Mouse (Mus musculus): Measurements from ENCODE around the gene Tmtc2. TPM values are rescaled to one million over a fixed set of nuclear protein-coding genes. Genes with fewer than 3 reads are reported as not detected.

Gene Tmtc2
- polyA plus RNA-seq, 1 experiment from 2014 or later, result 6.2 TPM

- H3K9ac ChIP-seq (ENCODE audit: low read length), result no peak overlapping the region; the same call in 1 of the 2 replicates
- no peaks in the 10 kb centered on the region for H3K36me3 ChIP-seq (ENCODE audit: control insufficient read depth, insufficient read depth, low read length)
- H3K9me3 ChIP-seq (ENCODE audit: control insufficient read depth, low read length), result no peaks in the 10 kb centered on the region
- no peak for DNase-seq (ENCODE audit: low spot score)
- H3K27me3 ChIP-seq (ENCODE audit: control insufficient read depth, insufficient read depth, low read length), result no peaks in the 10 kb centered on the region
- peak overlapping the region; percentile 80 for H3K27ac ChIP-seq (ENCODE audit: low read depth, low read length)
- H3K4me2 ChIP-seq (ENCODE audit: low read depth), result no peak overlapping the region
- no peak for ATAC-seq (ENCODE audit: insufficient read depth, low FRiP score, low TSS enrichment)
- H3K4me1 ChIP-seq (ENCODE audit: control insufficient read depth, insufficient read depth, low read length), result peaks cover 5% of the 10 kb centered on the region; the same call in 1 of the 2 replicates
- no peak overlapping the region for H3K4me3 ChIP-seq (ENCODE audit: low read depth, low read length)
- 68% methylated on average over 5 of the region's 5 CpGs for WGBS
These were observed 374.7 kb downstream of the Tmtc2 start for GRCm38 (mm10) chr10:105199515-105199914.

GRCm38 (mm10) chr10:105195377-105195776, 378.9 kb downstream of the Tmtc2 start:
- Histone ChIP-seq H3K9me3 (ENCODE audit: control insufficient read depth, low read length) (no peaks in the 10 kb centered on the region), H3K4me1 (ENCODE audit: control insufficient read depth, insufficient read depth, low read length) (peaks cover 5% of the 10 kb centered on the region; the same call in 1 of the 2 replicates), H3K27me3 (ENCODE audit: control insufficient read depth, insufficient read depth, low read length) (no peaks in the 10 kb centered on the region), H3K4me2 (ENCODE audit: low read depth) (no peak overlapping the region), H3K27ac (ENCODE audit: low read depth, low read length) (no peak overlapping the region), H3K9ac (ENCODE audit: low read length) (no peak overlapping the region), H3K36me3 (ENCODE audit: control insufficient read depth, insufficient read depth, low read length) (no peaks in the 10 kb centered on the region), H3K4me3 (ENCODE audit: low read depth, low read length) (no peak overlapping the region)
- 99% methylated on average over 2 of the region's 2 CpGs for WGBS
- DNase-seq (ENCODE audit: low spot score) (no peak), ATAC-seq (ENCODE audit: insufficient read depth, low FRiP score, low TSS enrichment) (no peak)

DNA sequence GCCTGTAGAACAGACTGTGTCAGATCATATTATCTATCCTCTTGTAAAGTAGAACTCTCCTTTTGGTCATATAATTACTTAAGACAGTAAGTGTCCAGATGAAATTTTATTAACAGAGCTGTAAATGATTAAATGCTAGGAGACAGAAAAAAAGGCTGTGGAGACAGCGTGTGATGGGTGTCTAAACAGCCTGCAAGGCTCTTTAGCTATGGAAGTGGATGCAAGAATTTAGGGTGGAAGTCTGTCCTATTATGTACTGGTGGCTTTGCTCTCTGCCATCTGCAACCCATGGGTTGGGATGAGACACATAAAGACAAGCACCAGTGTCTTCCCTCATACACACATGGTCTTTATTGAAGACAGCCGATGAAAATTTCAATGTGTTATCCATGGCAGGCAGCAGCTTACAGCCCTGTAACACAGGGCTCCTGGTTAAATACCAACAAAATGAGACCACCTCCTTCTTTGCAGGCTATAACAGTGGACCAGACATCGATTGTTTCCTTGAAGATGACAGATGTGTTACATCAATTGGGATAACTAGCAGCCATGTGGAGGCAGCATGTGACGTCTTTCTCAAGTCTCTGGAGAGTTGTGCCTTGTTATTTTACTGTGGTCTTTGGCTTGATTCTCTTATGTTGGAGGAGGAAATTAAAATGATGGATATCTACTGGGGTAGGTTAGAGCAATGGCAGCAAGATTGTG, 380.3 kb downstream of the Tmtc2 start:
- Histone ChIP-seq H3K4me1 (ENCODE audit: control insufficient read depth, insufficient read depth, low read length) (no peaks in the 10 kb centered on the region), H3K9ac (ENCODE audit: low read length) (no peak overlapping the region), H3K27ac (ENCODE audit: low read depth, low read length) (no peak overlapping the region), H3K36me3 (ENCODE audit: control insufficient read depth, insufficient read depth, low read length) (no peaks in the 10 kb centered on the region), H3K9me3 (ENCODE audit: control insufficient read depth, low read length) (no peaks in the 10 kb centered on the region), H3K4me2 (ENCODE audit: low read depth) (no peak overlapping the region), H3K4me3 (ENCODE audit: low read depth, low read length) (no peak overlapping the region), H3K27me3 (ENCODE audit: control insufficient read depth, insufficient read depth, low read length) (no peaks in the 10 kb centered on the region)
- ATAC-seq (ENCODE audit: insufficient read depth, low FRiP score, low TSS enrichment) (no peak), DNase-seq (ENCODE audit: low spot score) (no peak)
- 71% methylated on average over 4 of the region's 4 CpGs for WGBS

GRCm38 (mm10) chr10:105192071-105192470, 382.2 kb downstream of the Tmtc2 start:
- H3K36me3 ChIP-seq (ENCODE audit: control insufficient read depth, insufficient read depth, low read length), result no peaks in the 10 kb centered on the region
- no peaks in the 10 kb centered on the region for H3K9me3 ChIP-seq (ENCODE audit: control insufficient read depth, low read length)
- no peak overlapping the region for H3K9ac ChIP-seq (ENCODE audit: low read length)
- no peak overlapping the region for H3K4me2 ChIP-seq (ENCODE audit: low read depth)
- H3K4me1 ChIP-seq (ENCODE audit: control insufficient read depth, insufficient read depth, low read length), result no peaks in the 10 kb centered on the region
- H3K27me3 ChIP-seq (ENCODE audit: control insufficient read depth, insufficient read depth, low read length), result no peaks in the 10 kb centered on the region
- H3K27ac ChIP-seq (ENCODE audit: low read depth, low read length), result no peak overlapping the region
- WGBS, result 93% methylated on average over 2 of the region's 2 CpGs
- DNase-seq (ENCODE audit: low spot score) (no peak), ATAC-seq (ENCODE audit: insufficient read depth, low FRiP score, low TSS enrichment) (no peak)
- H3K4me3 ChIP-seq (ENCODE audit: low read depth, low read length), result no peak overlapping the region

GRCm38 (mm10) chr10:105189746-105190145, 384.5 kb downstream of the Tmtc2 start:
- no peak overlapping the region for H3K4me2 ChIP-seq (ENCODE audit: low read depth)
- H3K9ac ChIP-seq (ENCODE audit: low read length), result no peak overlapping the region
- 48% methylated on average over 4 of the region's 4 CpGs for WGBS
- ATAC-seq (ENCODE audit: insufficient read depth, low FRiP score, low TSS enrichment), result no peak
- no peaks in the 10 kb centered on the region for H3K27me3 ChIP-seq (ENCODE audit: control insufficient read depth, insufficient read depth, low read length)
- no peak overlapping the region for H3K4me3 ChIP-seq (ENCODE audit: low read depth, low read length)
- H3K36me3 ChIP-seq (ENCODE audit: control insufficient read depth, insufficient read depth, low read length), result no peaks in the 10 kb centered on the region
- H3K4me1 ChIP-seq (ENCODE audit: control insufficient read depth, insufficient read depth, low read length), result no peaks in the 10 kb centered on the region
- H3K9me3 ChIP-seq (ENCODE audit: control insufficient read depth, low read length), result no peaks in the 10 kb centered on the region
- DNase-seq (ENCODE audit: low spot score), result no peak
- no peak overlapping the region for H3K27ac ChIP-seq (ENCODE audit: low read depth, low read length)

DNA sequence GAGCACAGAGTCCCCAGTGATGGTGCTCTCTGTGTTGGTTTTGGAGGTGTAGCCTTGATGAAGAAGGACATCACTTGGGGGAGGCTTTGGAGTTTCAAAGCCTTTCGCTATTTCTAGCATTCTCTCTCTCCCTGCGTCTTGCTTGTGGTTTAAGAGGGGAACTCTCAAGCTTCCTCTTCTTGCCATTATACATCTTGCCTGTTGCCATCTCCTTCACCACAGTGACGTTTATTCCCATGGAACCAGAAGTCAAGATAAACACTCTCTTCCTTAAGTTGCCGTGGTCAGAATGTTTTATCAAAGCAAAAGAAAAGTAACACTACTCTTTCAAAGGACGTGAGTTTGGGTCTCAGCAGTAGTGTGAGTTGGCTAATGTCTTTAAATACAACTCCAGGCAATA, 387.6 kb downstream of the Tmtc2 start:
- H3K27ac ChIP-seq (ENCODE audit: low read depth, low read length), result no peak overlapping the region
- no peaks in the 10 kb centered on the region for H3K4me1 ChIP-seq (ENCODE audit: control insufficient read depth, insufficient read depth, low read length)
- no peaks in the 10 kb centered on the region for H3K27me3 ChIP-seq (ENCODE audit: control insufficient read depth, insufficient read depth, low read length)
- no peak overlapping the region for H3K4me3 ChIP-seq (ENCODE audit: low read depth, low read length)
- no peaks in the 10 kb centered on the region for H3K36me3 ChIP-seq (ENCODE audit: control insufficient read depth, insufficient read depth, low read length)
- ATAC-seq (ENCODE audit: insufficient read depth, low FRiP score, low TSS enrichment), result no peak
- H3K4me2 ChIP-seq (ENCODE audit: low read depth), result no peak overlapping the region
- 86% methylated on average over 5 of the region's 5 CpGs for WGBS
- no peaks in the 10 kb centered on the region for H3K9me3 ChIP-seq (ENCODE audit: control insufficient read depth, low read length)
- no peak overlapping the region for H3K9ac ChIP-seq (ENCODE audit: low read length)
- DNase-seq (ENCODE audit: low spot score), result no peak

DNA sequence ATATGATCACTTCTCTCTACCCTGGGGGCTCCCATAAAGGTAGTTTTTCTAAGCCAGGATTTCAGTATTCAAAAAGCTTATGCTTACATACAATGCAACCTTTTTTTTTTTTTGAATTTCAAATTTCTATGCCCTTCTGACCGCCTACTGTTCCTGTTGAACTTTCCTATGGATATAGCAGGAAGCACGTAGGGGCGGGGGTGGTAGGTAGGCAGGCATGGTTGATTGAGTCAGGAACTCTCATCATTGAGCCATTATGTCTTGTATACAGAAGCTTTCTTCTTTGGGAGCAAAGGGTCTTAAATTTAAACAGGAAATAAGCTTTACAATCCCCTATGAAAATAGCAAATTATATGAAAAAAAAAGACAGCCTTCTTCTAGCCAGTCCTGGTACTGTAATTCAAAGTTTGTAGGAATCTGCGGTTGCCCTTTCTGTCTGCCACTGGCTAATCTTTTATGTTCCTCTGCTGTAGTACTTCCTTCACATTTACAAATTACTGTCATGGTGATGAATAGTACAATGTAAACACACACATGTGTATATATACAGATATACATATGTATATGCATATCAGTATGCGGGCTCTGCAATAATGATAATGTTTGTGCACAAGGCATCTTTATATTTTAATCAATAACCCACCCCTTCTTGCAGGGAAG, 405.7 kb downstream of the Tmtc2 start:
- Histone ChIP-seq H3K27me3 (ENCODE audit: control insufficient read depth, insufficient read depth, low read length) (no peaks in the 10 kb centered on the region), H3K36me3 (ENCODE audit: control insufficient read depth, insufficient read depth, low read length) (no peaks in the 10 kb centered on the region), H3K4me2 (ENCODE audit: low read depth) (no peak overlapping the region), H3K4me3 (ENCODE audit: low read depth, low read length) (no peak overlapping the region), H3K9ac (ENCODE audit: low read length) (no peak overlapping the region), H3K27ac (ENCODE audit: low read depth, low read length) (no peak overlapping the region), H3K9me3 (ENCODE audit: control insufficient read depth, low read length) (no peaks in the 10 kb centered on the region), H3K4me1 (ENCODE audit: control insufficient read depth, insufficient read depth, low read length) (no peaks in the 10 kb centered on the region)
- ATAC-seq (ENCODE audit: insufficient read depth, low FRiP score, low TSS enrichment), result no peak
- DNase-seq (ENCODE audit: low spot score), result no peak
- WGBS, result 85% methylated on average over 5 of the region's 5 CpGs

- Histone ChIP-seq H3K4me1 (ENCODE audit: control insufficient read depth, insufficient read depth, low read length) (no peaks in the 10 kb centered on the region), H3K9ac (ENCODE audit: low read length) (no peak overlapping the region), H3K4me3 (ENCODE audit: low read depth, low read length) (no peak overlapping the region), H3K36me3 (ENCODE audit: control insufficient read depth, insufficient read depth, low read length) (no peaks in the 10 kb centered on the region), H3K4me2 (ENCODE audit: low read depth) (no peak overlapping the region), H3K27me3 (ENCODE audit: control insufficient read depth, insufficient read depth, low read length) (no peaks in the 10 kb centered on the region), H3K27ac (ENCODE audit: low read depth, low read length) (no peak overlapping the region), H3K9me3 (ENCODE audit: control insufficient read depth, low read length) (no peaks in the 10 kb centered on the region)
- 90% methylated on average over 5 of the region's 5 CpGs for WGBS
- ATAC-seq (ENCODE audit: insufficient read depth, low FRiP score, low TSS enrichment) (no peak), DNase-seq (ENCODE audit: low spot score) (no peak)
These were observed 409.0 kb downstream of the Tmtc2 start for GRCm38 (mm10) chr10:105165291-105165690.

GRCm38 (mm10) chr10:105153789-105154188, 420.5 kb downstream of the Tmtc2 start:
- no peak; the same call in 1 of the 2 replicates for ATAC-seq (ENCODE audit: insufficient read depth, low FRiP score, low TSS enrichment)
- Histone ChIP-seq H3K4me2 (ENCODE audit: low read depth) (no peak overlapping the region), H3K27me3 (ENCODE audit: control insufficient read depth, insufficient read depth, low read length) (no peaks in the 10 kb centered on the region), H3K27ac (ENCODE audit: low read depth, low read length) (no peak overlapping the region), H3K4me1 (ENCODE audit: control insufficient read depth, insufficient read depth, low read length) (no peaks in the 10 kb centered on the region), H3K9me3 (ENCODE audit: control insufficient read depth, low read length) (no peaks in the 10 kb centered on the region), H3K4me3 (ENCODE audit: low read depth, low read length) (no peak overlapping the region), H3K36me3 (ENCODE audit: control insufficient read depth, insufficient read depth, low read length) (no peaks in the 10 kb centered on the region), H3K9ac (ENCODE audit: low read length) (no peak overlapping the region)
- peak; percentile 15 for DNase-seq (ENCODE audit: low spot score)
